Comparison of ENCODE assay signal across 24 mouse cellular contexts in the genomic region with DNA sequence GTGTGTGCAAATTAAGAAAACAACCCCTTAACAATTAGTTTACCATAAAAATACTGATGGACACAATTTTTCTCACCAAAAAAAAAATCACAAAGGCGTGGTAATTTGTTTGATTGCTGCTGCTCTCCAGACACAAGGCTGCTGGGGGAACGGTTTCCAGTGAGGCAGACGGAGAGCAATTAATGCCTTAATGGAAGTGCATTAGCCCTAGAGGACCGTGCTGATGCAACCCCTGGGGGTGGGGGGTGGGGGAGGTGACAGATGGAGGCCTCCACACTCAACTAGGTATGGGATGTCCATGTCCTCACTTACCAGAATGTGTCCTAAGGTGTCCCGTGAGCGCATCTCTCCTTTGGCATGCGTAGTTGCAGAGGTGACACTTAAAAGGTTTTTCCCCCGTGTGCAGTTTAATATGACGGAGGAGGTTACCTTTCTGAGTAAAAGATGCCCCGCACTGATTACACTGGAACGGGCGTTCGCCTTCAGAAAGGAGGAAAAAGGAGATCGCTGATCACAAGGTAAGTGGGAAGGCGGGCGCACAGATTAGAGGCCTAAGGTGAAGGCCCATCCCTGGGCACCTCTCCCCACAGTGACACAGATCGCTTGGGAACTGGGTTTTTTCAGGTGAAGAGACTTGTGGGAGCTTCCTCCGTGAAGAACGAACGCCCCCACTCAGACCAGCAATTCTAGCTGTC. TPM values are rescaled to one million over a fixed set of nuclear protein-coding genes. Genes with fewer than 3 reads are reported as not detected.
DNase-seq lines count a peak whose midpoint lies in the region; ATAC-seq and TF ChIP-seq lines count a peak whose summit lies in the region.
"Had no signal": no experiment of that assay in that cellular context is flagged by ENCODE, and none has a peak within 500 bp of the region (broad histone marks: within the 10 kb centered on the region; RNA-seq: fewer than 3 reads in every experiment).

No protein-coding gene starts in this region.

- no peaks in the 10 kb centered on the region for H3K36me3 ChIP-seq in forebrain, embryonic 14.5 days (ENCODE audit: control insufficient read depth, insufficient read depth, low read length)
- no peaks in the 10 kb centered on the region for H3K36me3 ChIP-seq in forebrain, embryonic 10.5 days (replicated peaks)
- no peaks in the 10 kb centered on the region for H3K36me3 ChIP-seq in neural tube, embryonic 15.5 days
- H3K36me3 ChIP-seq: embryonic facial prominence, embryonic 12.5 days; kidney, embryonic 15.5 days; limb, embryonic 12.5 days; liver, embryonic 12.5 days had no signal

- H3K4me2 ChIP-seq in forebrain, embryonic 14.5 days (ENCODE audit: low read length) = no peak overlapping the region
- H3K4me2 ChIP-seq in neural tube, embryonic 15.5 days = no peak overlapping the region
- H3K4me2 ChIP-seq: embryonic facial prominence, embryonic 12.5 days; kidney, embryonic 15.5 days; limb, embryonic 12.5 days; liver, embryonic 12.5 days had no signal

- no peak for TF ChIP-seq CTCF in brain, embryonic 14.5 days (IDR thresholded peaks at IDR 0.05; ENCODE audit: borderline replicate concordance, extremely low read depth, insufficient read depth, insufficient read length)

- no peak overlapping the region for H3K9ac ChIP-seq in forebrain, embryonic 14.5 days (ENCODE audit: low read length)
- H3K9ac ChIP-seq in neural tube, embryonic 15.5 days (replicated peaks) = no peak overlapping the region
- H3K9ac ChIP-seq: embryonic facial prominence, embryonic 12.5 days; kidney, embryonic 15.5 days; limb, embryonic 12.5 days; liver, embryonic 12.5 days had no signal

- H3K4me3 ChIP-seq in forebrain, embryonic 14.5 days (ENCODE audit: low read depth, low read length) = no peak overlapping the region
- H3K4me3 ChIP-seq in forebrain, embryonic 10.5 days = no peak overlapping the region
- no peak overlapping the region for H3K4me3 ChIP-seq in neural tube, embryonic 15.5 days (replicated peaks)
- H3K4me3 ChIP-seq: embryonic facial prominence, embryonic 12.5 days; kidney, embryonic 15.5 days; limb, embryonic 12.5 days; liver, embryonic 12.5 days had no signal

- no peak for ATAC-seq in forebrain, embryonic 14.5 days
- no peak for ATAC-seq in neural tube, embryonic 15.5 days (ENCODE audit: low FRiP score)
- no peak for ATAC-seq in erythroid progenitor cell, adult 5-6 weeks (replicated peaks; ENCODE audit: low FRiP score, poor library complexity, severe bottlenecking)
- ATAC-seq: intestine, postnatal 0 days; liver, embryonic 12.5 days had no signal

- H3K27ac ChIP-seq in forebrain, embryonic 14.5 days (ENCODE audit: low read depth, low read length) = no peak overlapping the region
- no peak overlapping the region for H3K27ac ChIP-seq in forebrain, embryonic 10.5 days
- 0 out of 2 replicates have a peak overlapping the region, but pooled peaks have one; percentile 41 for H3K27ac ChIP-seq in neural tube, embryonic 15.5 days (replicated peaks)
- H3K27ac ChIP-seq: embryonic facial prominence, embryonic 12.5 days; kidney, embryonic 15.5 days; limb, embryonic 12.5 days; liver, embryonic 12.5 days had no signal

- H3K4me1 ChIP-seq in forebrain, embryonic 14.5 days (ENCODE audit: control insufficient read depth, insufficient read depth, low read length) = no peaks in the 10 kb centered on the region
- H3K4me1 ChIP-seq in forebrain, embryonic 10.5 days = peaks cover 24% of the 10 kb centered on the region
- H3K4me1 ChIP-seq in neural tube, embryonic 15.5 days = peaks cover 6% of the 10 kb centered on the region; the same call in 1 of the 2 replicates
- H3K4me1 ChIP-seq: liver, embryonic 12.5 days had no signal

- peak; percentile 40 for DNase-seq in forebrain, embryonic 14.5 days (ENCODE audit: low spot score)
- DNase-seq in forebrain, embryonic 10.5 days (ENCODE audit: extremely low spot score, low spot score) = no peak
- DNase-seq in CD4-positive, CD25-positive, alpha-beta regulatory T cell, adult 2 months (ENCODE audit: low read depth, low spot score) = peak; percentile 53
- DNase-seq in brain, embryonic 14.5 days (ENCODE audit: low read depth) = peak; percentile 64
- DNase-seq in right cerebral cortex, adult 2 months (ENCODE audit: low spot score in 2 of 2) = no peak
- DNase-seq: adrenal gland, postnatal 10 days; B cell, adult 2 months; cerebellum, adult 11-12 months; cerebellum, postnatal 25 days; gastrocnemius, postnatal 10 days; heart, adult 18-20 months; lung, adult 2 months; right cerebral cortex, postnatal 25 days; thymus, postnatal 36 days had no signal

- TF ChIP-seq POLR2A in brain, embryonic 14.5 days (IDR thresholded peaks at IDR 0.05; ENCODE audit: borderline replicate concordance, extremely low read depth, insufficient read depth, insufficient read length, poor library complexity, severe bottlenecking) = no peak

- 71% methylated on average over 20 of the region's 20 CpGs for WGBS in forebrain, embryonic 14.5 days
- WGBS in forebrain, embryonic 10.5 days = 81% methylated on average over 20 of the region's 20 CpGs
- WGBS in neural tube, embryonic 15.5 days = 51% methylated on average over 20 of the region's 20 CpGs

- no peaks in the 10 kb centered on the region for H3K9me3 ChIP-seq in forebrain, embryonic 14.5 days (replicated peaks; ENCODE audit: control insufficient read depth, low read length)
- H3K9me3 ChIP-seq in forebrain, embryonic 10.5 days = no peaks in the 10 kb centered on the region
- no peaks in the 10 kb centered on the region for H3K9me3 ChIP-seq in neural tube, embryonic 15.5 days (replicated peaks)
- H3K9me3 ChIP-seq: embryonic facial prominence, embryonic 12.5 days; kidney, embryonic 15.5 days; limb, embryonic 12.5 days; liver, embryonic 12.5 days had no signal

- H3K27me3 ChIP-seq in forebrain, embryonic 14.5 days (replicated peaks; ENCODE audit: control insufficient read depth, insufficient read depth, low read length) = no peaks in the 10 kb centered on the region
- peaks cover 25% of the 10 kb centered on the region for H3K27me3 ChIP-seq in forebrain, embryonic 10.5 days (ENCODE audit: poor library complexity, severe bottlenecking)
- H3K27me3 ChIP-seq in neural tube, embryonic 15.5 days (replicated peaks) = peaks cover 10% of the 10 kb centered on the region; the same call in 1 of the 2 replicates
- H3K27me3 ChIP-seq: embryonic facial prominence, embryonic 12.5 days; kidney, embryonic 15.5 days had no signal

RNA-seq across cellular contexts. Expression of gene Grb7, which starts 42.5 kb away (rescaled TPM):
- 0.38 and 0.41 TPM in 2 replicates for polyA plus RNA-seq in forebrain, embryonic 14.5 days (2014; fragmentation: Nextera tagmentation; extraction: Ambion mirVana)
- 4.1 and 5.6 TPM in 2 replicates for polyA plus RNA-seq in forebrain, embryonic 10.5 days (2016; fragmentation: Nextera tagmentation; extraction: Ambion mirVana)
- 0.83 and 1.0 TPM in 2 replicates for polyA plus RNA-seq in brain, embryonic 14.5 days (2012; rRNA removed)
- polyA plus RNA-seq in neural tube, embryonic 15.5 days (2015; fragmentation: Nextera tagmentation; extraction: Ambion mirVana) = 1.1 and 8.3 TPM in 2 replicates
- 2.5 and 4.2 TPM in 2 replicates for total RNA-seq in erythroid progenitor cell, adult 5-6 weeks (2015; ENCODE audit: low replicate concordance)
- total RNA-seq in erythroid progenitor cell, adult 5-6 weeks (2017; ENCODE audit: low replicate concordance) = 0.61 TPM in 1 of 2 replicates, not detected in the other
- total RNA-seq: hematopoietic stem cell, adult 5-6 weeks had no signal

RNA-seq across cellular contexts. Expression of gene Mien1, which starts 49.9 kb away (rescaled TPM):
- 279 and 290 TPM in 2 replicates for polyA plus RNA-seq in forebrain, embryonic 14.5 days (2014; fragmentation: Nextera tagmentation; extraction: Ambion mirVana)
- 91.2 and 94.3 TPM in 2 replicates for polyA plus RNA-seq in forebrain, embryonic 10.5 days (2016; fragmentation: Nextera tagmentation; extraction: Ambion mirVana)
- polyA plus RNA-seq in brain, embryonic 14.5 days (2012; rRNA removed) = 130 and 147 TPM in 2 replicates
- 243 and 278 TPM in 2 replicates for polyA plus RNA-seq in neural tube, embryonic 15.5 days (2015; fragmentation: Nextera tagmentation; extraction: Ambion mirVana)
- total RNA-seq in erythroid progenitor cell, adult 5-6 weeks (2015; ENCODE audit: low replicate concordance) = 8.8 and 10.8 TPM in 2 replicates
- 5.3 and 6.3 TPM in 2 replicates for total RNA-seq in erythroid progenitor cell, adult 5-6 weeks (2017; ENCODE audit: low replicate concordance)

RNA-seq across cellular contexts. Expression of gene Ikzf3, which starts 57.1 kb away (rescaled TPM):
- not detected in 2 replicates for polyA plus RNA-seq in forebrain, embryonic 14.5 days (2014; fragmentation: Nextera tagmentation; extraction: Ambion mirVana)
- polyA plus RNA-seq in forebrain, embryonic 10.5 days (2016; fragmentation: Nextera tagmentation; extraction: Ambion mirVana) = 0.07 TPM in 1 of 2 replicates, not detected in the other
- 0.07 and 0.20 TPM in 2 replicates for polyA plus RNA-seq in brain, embryonic 14.5 days (2012; rRNA removed)
- 0.18 and 1.3 TPM in 2 replicates for polyA plus RNA-seq in neural tube, embryonic 15.5 days (2015; fragmentation: Nextera tagmentation; extraction: Ambion mirVana)
- total RNA-seq in erythroid progenitor cell, adult 5-6 weeks (2015; ENCODE audit: low replicate concordance) = 19.5 and 21.0 TPM in 2 replicates
- total RNA-seq in erythroid progenitor cell, adult 5-6 weeks (2017; ENCODE audit: low replicate concordance) = 5.4 and 6.7 TPM in 2 replicates
- total RNA-seq: layer of hippocampus, postnatal 10 days had no signal
- polyA plus RNA-seq: heart, embryonic 14.5 days had no signal

Comparison
In these comparisons a context has a peak if more than half of its experiments do, and no peak if none do; other contexts are left out.
1. DNase-seq: peak in forebrain, embryonic 14.5 days (single experiment), CD4-positive, CD25-positive, alpha-beta regulatory T cell, adult 2 months (single experiment) and brain, embryonic 14.5 days (single experiment); none in forebrain, embryonic 10.5 days (single experiment) and right cerebral cortex, adult 2 months (0 of 2).